Mouse (Mus musculus) heart, postnatal 36 days (tissue): ENCODE measurements at regions not wholly inside any gene's neighbourhood (a gene's known extent, or its start where the extent isn't known, plus 50 kb on each side); places are given as distances from the start of the nearest gene placed in this dataset.

Experiments
- microRNA-seq, 2 experiments: library from miRNA; unstranded; fragments of <30 nt; microRNA quantifications; one replicate each; pipeline ENCODE4 v1.2.0; 2021; ENCODE audit warnings: borderline number of aligned reads in 2 of 2

Small RNAs in the stretch of these regions (microRNA-seq; reads per million reads assigned to microRNA genes)
- 0 reads per million in 2 experiments for gene Mir6378
